Mouse (Mus musculus) myocyte (in vitro differentiated cells): Measurements from ENCODE around the gene 1700003F12Rik. TPM values are rescaled to one million over a fixed set of nuclear protein-coding genes. Genes with fewer than 3 reads are reported as not detected.

Experiments
- H3K27me3 ChIP-seq: one replicate; pipeline ENCODE4 v1.6.1; 2011; ENCODE audit not compliant: control insufficient read depth, insufficient read depth, insufficient read length
- H3K36me3 ChIP-seq: one replicate; pipeline ENCODE4 v1.6.1; 2011; ENCODE audit not compliant: control insufficient read depth, insufficient read depth
- H3K4me2 ChIP-seq: one replicate; pipeline ENCODE4 v1.6.1; 2011; ENCODE audit warnings: low read depth, control low read depth
- H3K4me3 ChIP-seq: one replicate; pipeline ENCODE4 v1.5.1; 2011; ENCODE audit warnings: mild to moderate bottlenecking, control low read depth, moderate library complexity
- H3K79me2 ChIP-seq: one replicate; pipeline ENCODE4 v1.6.1; 2011; ENCODE audit not compliant: control insufficient read depth, insufficient read depth
- H3ac ChIP-seq: one replicate; pipeline ENCODE4 v1.6.1; 2011; ENCODE audit not compliant: control insufficient read depth, insufficient read length
- CEBPB ChIP-seq: IDR thresholded peaks from 2 replicates; pipeline ENCODE4 v1.6.1; 2011; ENCODE audit warnings: mild to moderate bottlenecking, moderate library complexity; ENCODE audit not compliant: poor library complexity, insufficient read depth, severe bottlenecking
- E2F4 ChIP-seq: IDR thresholded peaks from one replicate; pipeline ENCODE4 v1.6.1; 2011; ENCODE audit warnings: mild to moderate bottlenecking, control low read depth, moderate library complexity; ENCODE audit not compliant: insufficient read depth
- MAX ChIP-seq: IDR thresholded peaks from one replicate; pipeline ENCODE4 v1.6.1; 2011; ENCODE audit warnings: low read depth, mild to moderate bottlenecking, control low read depth
- MYOD1 ChIP-seq, 3 experiments: IDR thresholded peaks; one replicate each; pipeline ENCODE4 v1.6.1; 2011; ENCODE audit warnings: control low read depth in 2 of 3, low read depth in 2 of 3, mild to moderate bottlenecking in 2 of 3, moderate library complexity in 1 of 3; ENCODE audit not compliant: insufficient read length in 2 of 3, control insufficient read depth in 1 of 3
- MYOG ChIP-seq, 3 experiments: IDR thresholded peaks; one replicate each; pipeline ENCODE4 v1.6.1; 2011; ENCODE audit warnings: control low read depth in 2 of 3, low read depth in 2 of 3, mild to moderate bottlenecking in 2 of 3; ENCODE audit not compliant: insufficient read length in 2 of 3, control insufficient read depth in 1 of 3, insufficient read depth in 1 of 3
- POLR2A ChIP-seq: IDR thresholded peaks from one replicate; pipeline ENCODE4 v1.6.1; 2011; ENCODE audit warnings: low read depth, mild to moderate bottlenecking, control low read depth, moderate library complexity; ENCODE audit not compliant: insufficient read length
- POLR2AphosphoS2 ChIP-seq: IDR thresholded peaks from one replicate; pipeline ENCODE4 v1.6.1; 2011; ENCODE audit warnings: low read depth, control low read depth; ENCODE audit not compliant: insufficient read length
- REST ChIP-seq: IDR thresholded peaks from one replicate; pipeline ENCODE4 v1.6.1; 2011; ENCODE audit warnings: mild to moderate bottlenecking, control low read depth, moderate library complexity; ENCODE audit not compliant: insufficient read depth, insufficient read length
- SRF ChIP-seq: IDR thresholded peaks from one replicate; pipeline ENCODE4 v1.6.1; 2011; ENCODE audit warnings: low read depth; ENCODE audit not compliant: control insufficient read depth, insufficient read length
- TCF12 ChIP-seq: IDR thresholded peaks from one replicate; pipeline ENCODE4 v1.6.1; 2011; ENCODE audit warnings: mild to moderate bottlenecking, control low read depth; ENCODE audit not compliant: poor library complexity, insufficient read depth, severe bottlenecking
- TCF3 ChIP-seq: IDR thresholded peaks from one replicate; pipeline ENCODE4 v1.6.1; 2011; ENCODE audit warnings: low read depth, control low read depth; ENCODE audit not compliant: insufficient read length
- USF1 ChIP-seq: IDR thresholded peaks from one replicate; pipeline ENCODE4 v1.6.1; 2011; ENCODE audit warnings: low read depth, mild to moderate bottlenecking, control low read depth, moderate library complexity
- polyA plus RNA-seq: library from polyadenylated mRNA; unstranded; fragments of >200 nt; fragmentation: generic; extraction: Trizol; gene quantifications from one replicate; pipeline ENCODE4 v1.2.1, GENCODE M21; 2012; ENCODE audit warnings: missing spikeins

Gene 1700003F12Rik
- polyA plus RNA-seq, 1 experiment = 22.9 TPM

GRCm38 (mm10) chr2:154557184-154557832 is 10.4 kb downstream of the 1700003F12Rik start:
- no peak overlapping the region for H3K4me3 ChIP-seq
- no peak overlapping the region for H3K4me2 ChIP-seq
- H3K27me3 ChIP-seq = no peaks in the 10 kb centered on the region
- H3K79me2 ChIP-seq = no peaks in the 10 kb centered on the region
- no peak overlapping the region for H3ac ChIP-seq
- H3K36me3 ChIP-seq = no peaks in the 10 kb centered on the region
- TF ChIP-seq USF1 = no peak
- no peak for TF ChIP-seq TCF12
- no peak for TF ChIP-seq TCF3
- TF ChIP-seq MYOD1 (IDR thresholded peaks at IDR 0.05; ENCODE audit: control insufficient read depth in 1 of 3, insufficient read length in 2 of 3, low read depth in 2 of 3) = no peak

DNA sequence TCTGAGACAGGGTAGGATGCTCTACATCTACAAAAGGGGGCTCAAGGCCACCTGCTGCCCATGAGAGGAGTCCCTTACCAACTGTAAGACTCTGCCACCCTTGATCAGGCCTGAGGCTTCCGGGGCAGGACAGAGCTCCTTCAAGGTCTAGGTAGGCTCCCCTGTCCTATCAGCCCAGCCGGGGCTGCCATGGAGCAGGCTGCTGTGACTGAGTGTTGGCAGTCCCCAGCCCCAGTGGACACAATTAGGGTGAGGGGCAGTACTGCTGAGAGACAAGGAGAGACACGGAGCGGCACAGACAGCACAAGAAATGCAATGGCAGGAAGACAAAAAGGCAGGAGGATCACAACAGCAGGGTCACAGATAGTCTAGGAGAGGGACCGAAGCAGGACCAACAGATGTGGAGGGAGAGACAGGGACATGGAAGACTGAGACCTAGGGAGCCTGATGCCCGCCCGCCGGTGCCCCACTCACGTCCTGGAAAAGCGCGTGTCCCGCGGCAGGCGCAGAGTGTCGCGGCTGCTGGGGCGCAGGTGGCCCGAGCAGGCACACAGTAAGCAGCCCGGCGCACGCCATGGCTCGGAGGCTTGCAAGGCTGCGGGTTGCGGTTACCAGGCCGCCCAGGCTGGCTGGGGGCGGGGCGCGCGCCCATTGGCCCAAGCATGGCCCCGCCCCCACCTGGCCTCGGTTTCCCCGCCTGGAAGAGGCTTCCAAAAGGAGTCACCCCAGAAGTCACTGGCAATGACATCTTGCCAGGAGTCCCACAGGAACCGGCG is 11.6 kb downstream of the 1700003F12Rik start, which contains the start of gene Necab3:
Gene Necab3, minus strand, starts transcription at position 627 of the 776 bp plus-strand sequence.
- no peak within 1 kb of the TSS for H3K4me2 ChIP-seq
- no peaks in the 10 kb centered on the region for H3K79me2 ChIP-seq
- no peak for TF ChIP-seq SRF
- no peak for TF ChIP-seq POLR2AphosphoS2
- no peak for TF ChIP-seq E2F4
- TF ChIP-seq MYOG (IDR thresholded peaks at IDR 0.05; ENCODE audit: control insufficient read depth in 1 of 3, insufficient read depth in 1 of 3, insufficient read length in 2 of 3, low read depth in 2 of 3) = no peak
- no peak for TF ChIP-seq TCF12
- TF ChIP-seq MAX = no peak
- TF ChIP-seq REST = no peak
- TF ChIP-seq CEBPB = no peak
- no peak for TF ChIP-seq USF1
- TF ChIP-seq MYOD1 (IDR thresholded peaks at IDR 0.05; ENCODE audit: control insufficient read depth in 1 of 3, insufficient read length in 2 of 3, low read depth in 2 of 3) = no peak
- TF ChIP-seq POLR2A = no peak
- no peak for TF ChIP-seq TCF3
- peaks cover 5% of the 10 kb centered on the region for H3K36me3 ChIP-seq
- H3ac ChIP-seq = no peak within 1 kb of the TSS
- H3K4me3 ChIP-seq = no peak within 1 kb of the TSS
- H3K27me3 ChIP-seq = no peaks in the 10 kb centered on the region

- Histone ChIP-seq H3K4me2 (no peak overlapping the region), H3K27me3 (no peaks in the 10 kb centered on the region), H3ac (no peak overlapping the region), H3K79me2 (peaks cover 15% of the 10 kb centered on the region), H3K4me3 (no peak overlapping the region), H3K36me3 (peaks cover 5% of the 10 kb centered on the region)
- TF ChIP-seq POLR2AphosphoS2 = no peak
- no peak for TF ChIP-seq REST
- TF ChIP-seq E2F4 = no peak
- TF ChIP-seq CEBPB = no peak
- TF ChIP-seq MYOG (IDR thresholded peaks at IDR 0.05; ENCODE audit: control insufficient read depth in 1 of 3, insufficient read depth in 1 of 3, insufficient read length in 2 of 3, low read depth in 2 of 3) = no peak
Measured at GRCm38 (mm10) chr2:154563612-154564170, 16.8 kb downstream of the 1700003F12Rik start.

DNA sequence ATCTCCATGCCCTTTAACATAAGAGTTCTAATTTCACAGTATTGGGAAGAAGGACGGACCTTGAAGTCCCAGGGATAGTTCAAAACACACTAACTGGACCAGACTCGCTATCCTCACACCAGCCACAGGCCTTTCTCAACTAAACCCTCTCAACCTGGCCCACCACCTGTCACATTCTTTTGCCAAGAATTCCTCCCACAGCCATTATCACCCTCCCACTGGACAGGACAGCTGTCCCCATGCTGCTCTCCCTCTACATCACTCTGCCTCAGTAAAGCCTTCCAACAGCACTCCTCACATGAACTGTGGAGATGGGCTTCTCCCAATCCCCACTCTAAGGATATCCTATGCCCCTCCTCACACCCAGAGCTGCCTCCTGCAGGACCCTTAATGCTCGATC is 18.7 kb downstream of the 1700003F12Rik start:
- no peaks in the 10 kb centered on the region for H3K27me3 ChIP-seq
- no peak overlapping the region for H3ac ChIP-seq
- H3K36me3 ChIP-seq = peaks cover 5% of the 10 kb centered on the region
- peaks cover 15% of the 10 kb centered on the region for H3K79me2 ChIP-seq
- TF ChIP-seq POLR2AphosphoS2 (no peak), MYOG (IDR thresholded peaks at IDR 0.05; ENCODE audit: control insufficient read depth in 1 of 3, insufficient read depth in 1 of 3, insufficient read length in 2 of 3, low read depth in 2 of 3) (peak; percentile 81 to 99 (median 84)), TCF3 (peak; percentile 80), TCF12 (peak; percentile 91), MYOD1 (IDR thresholded peaks at IDR 0.05; ENCODE audit: control insufficient read depth in 1 of 3, insufficient read length in 2 of 3, low read depth in 2 of 3) (peak in 2 of 3 experiments; percentile 93 to 99)
- peak overlapping the region; percentile 27 for H3K4me2 ChIP-seq
- no peak overlapping the region for H3K4me3 ChIP-seq

- TF ChIP-seq USF1 = no peak
- no peak for TF ChIP-seq TCF12
- TF ChIP-seq POLR2AphosphoS2 = no peak
- no peak for TF ChIP-seq MAX
- no peak for TF ChIP-seq REST
- Histone ChIP-seq H3K36me3 (peaks cover 5% of the 10 kb centered on the region), H3K27me3 (no peaks in the 10 kb centered on the region), H3K4me2 (peak overlapping the region; percentile 12), H3K79me2 (peaks cover 15% of the 10 kb centered on the region), H3K4me3 (no peak overlapping the region), H3ac (no peak overlapping the region)
Measured at GRCm38 (mm10) chr2:154566641-154567040, 19.8 kb downstream of the 1700003F12Rik start.
